9 mouse cellular contexts compared by ENCODE assay signal in genomic region chr16:37676024-37676676, GRCm38 (mm10). TPM values are rescaled to one million over a fixed set of nuclear protein-coding genes. Genes with fewer than 3 reads are reported as not detected.
DNase-seq lines count a peak whose midpoint lies in the region; ATAC-seq and TF ChIP-seq lines count a peak whose summit lies in the region.
"Had no signal": no experiment of that assay in that cellular context is flagged by ENCODE, and none has a peak within 500 bp of the region (broad histone marks: within the 10 kb centered on the region; RNA-seq: fewer than 3 reads in every experiment).

No protein-coding gene starts in this region.

- peaks cover 5% of the 10 kb centered on the region for H3K4me1 ChIP-seq in embryonic facial prominence, embryonic 13.5 days
- H3K4me1 ChIP-seq in limb, embryonic 15.5 days = peaks cover 4% of the 10 kb centered on the region; the same call in 1 of the 2 replicates

- H3K79me3 ChIP-seq in C2C12 (ENCODE audit: low read depth) = no peaks in the 10 kb centered on the region

- DNase-seq in NIH3T3 (ENCODE audit: low read depth) = peak; percentile 70
- peak; percentile 67 for DNase-seq in kidney, adult 9 months
- DNase-seq in lung, adult 18-20 months = no peak
- DNase-seq in spleen, postnatal 10 days (ENCODE audit: low spot score in 2 of 2) = no peak

- no peak overlapping the region for H3K27ac ChIP-seq in embryonic facial prominence, embryonic 13.5 days
- H3K27ac ChIP-seq in limb, embryonic 15.5 days = no peak overlapping the region
- H3K27ac ChIP-seq: macrophage had no signal

- ATAC-seq in embryonic facial prominence, embryonic 13.5 days (ENCODE audit: insufficient number of reproducible peaks, insufficient read depth, low FRiP score, low TSS enrichment, low read depth) = no peak
- ATAC-seq in limb, embryonic 15.5 days (ENCODE audit: insufficient number of reproducible peaks, low FRiP score, low TSS enrichment, low read depth) = no peak
- ATAC-seq in activated CD4-positive, CD25-positive, alpha-beta regulatory T cell, adult 4 months = no peak

- peak overlapping the region; percentile 45 for H3K4me2 ChIP-seq in embryonic facial prominence, embryonic 13.5 days
- H3K4me2 ChIP-seq in limb, embryonic 15.5 days = 0 out of 2 replicates have a peak overlapping the region, but pooled peaks have one; percentile 19

- WGBS in embryonic facial prominence, embryonic 13.5 days = 48% methylated on average over 17 of the region's 17 CpGs
- 41% methylated on average over 17 of the region's 17 CpGs for WGBS in limb, embryonic 15.5 days

- H3K4me3 ChIP-seq in C2C12 (ENCODE audit: insufficient read depth, poor library complexity, severe bottlenecking) = peak overlapping the region; percentile 0
- H3K4me3 ChIP-seq in embryonic facial prominence, embryonic 13.5 days = no peak overlapping the region
- H3K4me3 ChIP-seq in limb, embryonic 15.5 days = no peak overlapping the region

- no peak overlapping the region for H3K9ac ChIP-seq in embryonic facial prominence, embryonic 13.5 days
- H3K9ac ChIP-seq in limb, embryonic 15.5 days = no peak overlapping the region

- no peaks in the 10 kb centered on the region for H3K9me3 ChIP-seq in embryonic facial prominence, embryonic 13.5 days
- H3K9me3 ChIP-seq in limb, embryonic 15.5 days = no peaks in the 10 kb centered on the region

- no peak overlapping the region for H3ac ChIP-seq in C2C12 (ENCODE audit: control insufficient read depth, insufficient read length, low read depth)

- no peaks in the 10 kb centered on the region for H3K79me2 ChIP-seq in C2C12 (ENCODE audit: control insufficient read depth, insufficient read depth)

- H3K27me3 ChIP-seq in C2C12 (ENCODE audit: control insufficient read depth, insufficient read depth, insufficient read length) = no peaks in the 10 kb centered on the region
- no peaks in the 10 kb centered on the region for H3K27me3 ChIP-seq in embryonic facial prominence, embryonic 13.5 days
- no peaks in the 10 kb centered on the region for H3K27me3 ChIP-seq in limb, embryonic 15.5 days

- no peaks in the 10 kb centered on the region for H3K36me3 ChIP-seq in C2C12 (ENCODE audit: control insufficient read depth, insufficient read depth)
- no peaks in the 10 kb centered on the region for H3K36me3 ChIP-seq in embryonic facial prominence, embryonic 13.5 days
- no peaks in the 10 kb centered on the region for H3K36me3 ChIP-seq in limb, embryonic 15.5 days

- TF ChIP-seq CTCF in C2C12 (IDR thresholded peaks at IDR 0.05; ENCODE audit: control insufficient read depth, insufficient read depth, insufficient read length) = no peak

TF ChIP-seq in C2C12, 6 proteins besides CTCF, POLR2A, EP300 and RAD21:
- TF ChIP-seq MYOG (IDR thresholded peaks at IDR 0.05; ENCODE audit: control insufficient read depth, extremely low read depth, insufficient read length) (no peak), FOSL1 (IDR thresholded peaks at IDR 0.05; ENCODE audit: insufficient read depth, low read length, poor library complexity, severe bottlenecking) (peak; percentile 8), CEBPB (IDR thresholded peaks at IDR 0.05; ENCODE audit: low read depth) (peak; percentile 49), MAX (IDR thresholded peaks at IDR 0.05) (peak; percentile 62), MYOD1 (IDR thresholded peaks at IDR 0.05; ENCODE audit: control insufficient read depth, insufficient read length, low read depth) (no peak), USF1 (IDR thresholded peaks at IDR 0.05; ENCODE audit: low read depth) (no peak)

RNA-seq across cellular contexts. Expression of gene Ndufb4, which starts 21.9 kb away (rescaled TPM):
- 68.5 TPM for polyA plus RNA-seq in C2C12 (2012; fragmentation: generic; extraction: Trizol)
- 58.3 and 71.9 TPM in 2 replicates for polyA plus RNA-seq in embryonic facial prominence, embryonic 13.5 days (2015; fragmentation: Nextera tagmentation; extraction: Ambion mirVana)
- 49.8 and 51.2 TPM in 2 replicates for polyA plus RNA-seq in limb, embryonic 15.5 days (2015; fragmentation: Nextera tagmentation; extraction: Ambion mirVana)
- polyA plus RNA-seq in activated CD4-positive, CD25-positive, alpha-beta regulatory T cell, adult 4 months (2017; shearing (Covaris generic)) = 10 to 100 TPM; 47.3 to 60.5 TPM

Comparison
In these comparisons a context has a peak if more than half of its experiments do, and no peak if none do; other contexts are left out.
1. DNase-seq: peak in NIH3T3 (single experiment) and kidney, adult 9 months (single experiment); none in lung, adult 18-20 months (0 of 2) and spleen, postnatal 10 days (0 of 2).